Mouse (Mus musculus) cerebellum, adult (tissue): ENCODE results near the gene Atp13a3.
"Not testable (repeated sequence)": the region's sequence is repeated elsewhere in the genome, so short reads cannot be mapped to it uniquely, and the experiment has no call there.

Experiments
- ATAC-seq: cut with Nextera tagmentation; 2 replicates; pipeline ENCODE4 v1.9.2; 2017; ENCODE audit warnings: mild to moderate bottlenecking, moderate library complexity, mixed read lengths; ENCODE audit not compliant: insufficient number of reproducible peaks, low FRiP score, low TSS enrichment

Gene Atp13a3

DNA sequence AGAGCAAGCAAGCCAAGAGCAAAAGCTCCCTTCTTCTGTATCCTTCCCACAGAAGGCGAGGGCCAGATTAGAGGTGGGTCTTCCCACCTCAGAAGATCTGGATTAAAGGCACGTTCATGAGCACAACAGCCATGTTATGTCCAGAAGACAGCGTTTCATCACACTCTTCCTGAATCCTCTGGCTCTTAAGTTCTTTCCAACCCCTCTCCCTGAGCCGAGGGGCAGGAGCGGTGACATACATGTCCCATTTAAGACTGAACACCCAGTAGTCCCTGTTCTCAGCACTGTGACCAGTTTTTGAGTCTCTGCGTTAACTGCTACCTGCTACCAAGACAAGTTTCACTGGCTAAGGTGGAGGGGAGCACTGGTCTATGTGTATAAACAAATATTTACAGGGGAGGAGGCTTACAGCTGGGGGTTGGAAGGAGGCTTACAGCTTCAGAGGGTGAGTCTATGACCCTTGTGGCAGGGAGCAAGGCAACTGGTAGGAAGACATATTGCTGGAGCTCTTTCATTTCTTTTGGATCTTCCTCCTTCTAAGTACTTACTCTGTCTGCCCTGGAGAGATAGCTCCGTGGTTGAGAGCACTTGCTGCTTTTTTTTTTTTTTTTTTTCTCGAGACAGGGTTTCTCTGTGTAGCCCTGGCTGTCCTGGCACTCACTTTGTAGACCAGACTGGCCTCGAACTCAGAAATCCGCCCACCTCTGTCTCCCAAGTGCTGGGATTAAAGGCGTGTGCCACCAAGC lies at the start of gene Atp13a3:
Gene Atp13a3, minus strand, starts transcription at position 51 of the 746 bp plus-strand sequence.
- no peak for ATAC-seq

DNA sequence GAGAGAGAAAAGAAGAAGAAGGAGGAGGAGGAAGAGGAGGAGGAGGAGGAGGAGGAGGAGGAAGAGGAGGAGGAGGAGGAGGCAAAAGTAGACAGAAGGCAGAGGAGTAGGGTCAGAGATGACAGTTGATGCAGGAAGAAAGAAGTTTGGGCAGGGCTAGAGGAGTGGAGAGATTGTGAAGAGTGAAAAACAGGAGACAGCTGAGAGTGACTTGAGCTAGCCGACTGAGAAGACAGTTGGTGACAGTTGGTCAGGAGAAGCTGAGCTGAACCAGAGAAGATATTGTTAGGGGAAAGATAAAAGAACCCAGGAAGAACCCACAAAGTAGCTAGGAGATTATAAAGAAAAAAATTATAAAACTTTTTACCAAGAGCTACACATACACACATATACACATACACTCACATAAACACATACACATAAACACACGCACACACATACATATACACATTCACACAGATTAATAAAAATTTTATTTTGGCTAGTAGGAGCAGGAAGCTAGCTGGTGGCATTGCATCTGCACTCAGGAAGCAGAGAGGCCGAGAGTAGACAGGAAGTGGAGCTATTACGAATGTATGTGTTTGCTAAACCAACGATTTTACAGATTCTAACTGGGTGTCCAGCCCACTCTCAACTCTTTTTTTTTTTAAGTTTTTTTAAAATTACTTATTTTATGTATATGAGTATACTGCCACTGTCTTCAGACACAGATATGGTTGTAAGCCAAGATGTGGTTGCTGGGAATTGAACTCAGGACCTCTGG lies 47.6 kb upstream of the Atp13a3 start:
- ATAC-seq = no peak

DNA sequence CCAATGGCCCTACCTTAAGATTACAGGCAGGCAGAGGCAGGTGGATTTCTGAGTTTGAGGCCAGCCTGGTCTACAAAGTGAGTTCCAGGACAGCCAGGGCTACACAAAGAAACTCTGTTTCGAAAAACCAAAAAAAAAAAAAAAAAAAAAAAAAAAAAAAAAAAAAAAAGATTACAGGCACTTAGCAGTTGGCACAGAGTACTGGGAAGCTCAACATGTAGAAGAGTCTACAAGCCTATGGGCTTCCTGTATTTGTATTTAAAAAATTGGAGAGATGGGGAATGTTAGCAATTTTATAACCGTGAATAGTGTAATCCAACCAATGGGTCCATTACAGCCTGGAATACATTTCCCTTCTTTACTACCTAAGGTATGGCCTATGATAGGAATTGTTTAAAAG lies 45.4 kb upstream of the Atp13a3 start:
- not testable (repeated sequence) for ATAC-seq

DNA sequence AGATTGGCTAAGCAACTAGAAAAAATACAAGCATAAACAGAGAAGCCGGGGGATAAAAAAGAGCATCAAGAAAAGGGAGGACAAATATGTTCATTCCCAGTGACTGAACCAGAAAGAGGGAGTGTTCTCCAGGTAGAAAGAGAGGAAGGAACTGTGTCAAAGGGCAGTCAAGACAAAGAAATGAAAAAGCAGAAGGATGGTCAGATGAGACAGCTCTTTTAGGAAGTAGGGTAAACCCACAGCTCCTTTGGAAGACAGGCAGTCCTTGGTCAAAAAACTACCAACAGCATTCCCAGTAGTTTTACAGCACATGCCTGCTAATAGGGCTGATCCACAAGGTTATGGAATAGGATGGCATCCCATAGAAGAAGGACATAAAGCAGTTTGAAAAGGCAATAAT lies 43.2 kb upstream of the Atp13a3 start:
- ATAC-seq = no peak

DNA sequence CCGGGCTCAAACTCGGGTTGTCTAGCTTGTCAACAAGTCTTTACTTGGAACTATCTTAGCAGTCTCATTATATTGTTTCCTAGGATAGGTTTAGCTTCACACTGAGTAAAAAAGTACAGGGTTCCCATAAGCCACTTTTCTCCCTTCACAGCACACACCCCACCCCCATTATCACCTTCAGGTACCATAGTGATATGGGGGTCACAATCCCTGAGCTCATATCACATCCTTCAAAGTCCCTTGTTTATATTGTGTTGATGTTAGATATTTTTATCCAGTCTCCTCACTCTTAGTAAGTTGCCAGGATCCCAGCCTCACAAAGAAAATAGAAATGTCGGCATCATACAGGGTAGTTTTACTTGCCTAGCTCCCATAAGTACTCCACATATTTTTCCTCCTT lies 42.4 kb upstream of the Atp13a3 start:
- no peak for ATAC-seq

DNA sequence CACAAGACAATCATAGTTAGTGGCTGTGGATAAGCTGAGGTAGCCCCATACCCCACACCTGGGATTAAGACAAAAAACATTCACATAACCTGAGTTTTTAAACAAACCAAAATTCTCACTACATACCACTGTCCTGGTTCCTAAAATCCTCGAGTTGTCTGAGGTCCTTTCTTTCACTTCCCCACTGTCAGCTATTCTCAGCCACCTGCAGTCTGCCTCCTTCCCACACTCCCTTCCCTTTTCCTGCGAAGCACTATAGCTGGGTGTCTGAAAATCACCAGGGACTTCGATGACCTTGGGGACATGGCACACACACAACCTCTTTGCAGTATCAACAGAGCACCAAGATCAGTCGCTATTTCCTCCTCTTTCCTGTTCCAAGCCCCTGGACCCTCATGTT lies 41.9 kb upstream of the Atp13a3 start:
- no peak for ATAC-seq

DNA sequence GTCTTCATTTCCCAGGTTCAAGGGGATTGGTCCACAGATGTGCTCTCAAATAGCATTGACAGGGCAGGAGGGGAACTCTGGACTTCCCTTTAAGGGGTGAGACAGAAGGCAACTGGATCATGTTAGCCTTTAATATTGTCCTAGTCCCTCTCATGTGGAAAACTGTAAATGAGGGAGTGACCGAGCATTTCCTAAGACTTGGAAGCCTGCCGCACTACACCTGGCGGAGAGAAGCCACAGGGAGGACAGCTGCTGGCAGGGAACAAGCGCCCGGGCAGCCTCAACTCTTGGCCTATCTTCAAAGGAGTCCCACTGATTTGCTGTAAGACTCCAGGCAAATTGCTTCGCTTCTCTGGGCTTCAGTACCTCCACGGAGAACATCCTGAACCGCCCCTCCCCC lies 37.6 kb upstream of the Atp13a3 start:
- no peak for ATAC-seq

DNA sequence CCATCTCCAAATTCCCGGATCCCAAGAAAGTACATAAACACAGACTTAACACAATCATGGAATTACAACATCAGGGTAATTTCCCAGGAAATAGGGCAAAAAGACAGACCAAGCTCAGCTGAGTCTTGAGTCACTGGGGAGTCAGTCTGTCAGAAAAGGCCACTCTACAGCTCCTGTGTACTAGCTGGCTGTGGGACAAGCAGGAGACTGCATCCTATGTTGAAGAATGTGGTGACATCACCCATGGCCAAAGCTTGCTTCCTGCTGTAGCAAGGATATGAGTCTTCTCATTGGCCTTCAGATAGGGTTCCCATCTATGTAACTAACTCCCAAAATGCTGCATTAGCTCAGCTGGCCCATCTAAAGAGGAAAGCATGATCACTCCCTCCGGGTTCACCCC lies 36.7 kb upstream of the Atp13a3 start:
- no peak for ATAC-seq

DNA sequence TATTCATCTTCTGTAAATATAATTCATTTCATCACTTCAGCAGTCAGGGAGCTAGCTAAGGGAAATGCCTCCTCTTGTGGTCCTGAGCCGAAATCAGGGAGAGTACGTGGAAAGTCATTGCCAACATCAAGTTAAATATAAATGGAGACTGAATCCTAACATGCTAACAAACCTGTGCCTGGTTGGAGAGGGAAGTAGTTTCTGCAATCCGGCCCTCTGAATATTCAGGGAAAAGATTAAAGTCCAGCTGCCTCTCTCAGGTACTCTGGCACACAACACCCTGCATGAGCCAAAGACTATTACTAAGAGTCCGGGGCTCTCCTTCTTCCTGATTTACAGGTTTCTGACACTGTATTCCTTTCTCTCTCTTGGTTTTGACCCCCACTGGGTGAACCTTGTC lies 35.6 kb upstream of the Atp13a3 start:
- ATAC-seq = no peak

DNA sequence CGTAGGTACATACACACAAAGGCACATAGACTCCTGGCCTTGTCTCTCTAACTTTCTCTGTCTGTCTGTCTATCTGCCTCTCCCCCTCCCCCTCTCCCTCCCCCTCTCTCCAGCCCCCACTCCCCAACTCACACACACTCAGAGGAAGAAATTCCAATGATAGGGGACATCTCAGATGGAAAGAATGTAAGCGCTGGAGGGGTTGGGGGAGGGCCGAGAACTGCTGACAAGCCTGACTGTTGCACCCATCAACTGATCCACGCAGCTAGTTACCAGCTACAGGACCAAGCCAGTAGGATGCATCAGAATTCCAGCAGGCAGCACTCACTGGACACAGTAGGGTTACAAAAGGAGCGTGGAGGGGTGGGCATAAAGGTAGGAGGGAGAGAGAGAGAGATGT lies 34.1 kb upstream of the Atp13a3 start:
- ATAC-seq = no peak

DNA sequence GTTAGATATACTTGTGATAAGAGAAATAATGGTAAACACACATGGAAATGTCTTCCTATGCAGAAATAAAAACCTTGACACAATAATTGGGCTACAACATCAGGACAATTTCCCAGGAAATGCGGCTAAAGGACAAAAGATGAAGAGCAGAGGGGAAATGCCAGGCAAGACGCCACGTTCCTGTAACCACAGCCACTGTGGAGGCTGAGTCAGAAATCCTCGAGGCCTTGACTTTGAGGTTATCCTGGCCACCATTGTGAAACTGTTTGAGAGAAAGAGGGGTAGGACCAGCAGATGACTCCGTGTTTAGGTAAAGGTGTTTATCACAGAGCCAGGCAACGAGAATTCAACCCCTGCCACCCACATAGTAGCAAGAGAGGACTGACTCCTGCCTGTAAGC lies 33.6 kb upstream of the Atp13a3 start:
- ATAC-seq = no peak

DNA sequence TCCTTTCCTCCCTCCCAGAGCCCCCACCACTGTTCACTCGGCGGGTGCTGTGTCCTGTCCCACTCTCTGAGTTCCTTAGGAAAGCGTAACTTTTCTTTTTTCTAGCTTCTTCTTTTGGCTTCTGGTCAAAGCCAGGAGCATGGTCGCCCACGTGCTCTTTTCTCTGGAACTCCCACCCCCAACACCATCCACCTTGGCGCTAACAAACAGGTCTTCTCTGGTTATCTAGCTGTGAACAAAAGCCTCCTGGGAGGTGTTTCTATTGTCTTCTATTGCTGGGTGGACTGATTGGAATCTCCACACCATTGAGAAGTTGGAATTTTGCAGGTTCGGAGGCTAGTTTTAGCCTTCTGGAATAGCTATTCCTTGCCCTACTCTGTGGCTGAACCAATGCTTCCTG lies 30.5 kb upstream of the Atp13a3 start:
- no peak for ATAC-seq

DNA sequence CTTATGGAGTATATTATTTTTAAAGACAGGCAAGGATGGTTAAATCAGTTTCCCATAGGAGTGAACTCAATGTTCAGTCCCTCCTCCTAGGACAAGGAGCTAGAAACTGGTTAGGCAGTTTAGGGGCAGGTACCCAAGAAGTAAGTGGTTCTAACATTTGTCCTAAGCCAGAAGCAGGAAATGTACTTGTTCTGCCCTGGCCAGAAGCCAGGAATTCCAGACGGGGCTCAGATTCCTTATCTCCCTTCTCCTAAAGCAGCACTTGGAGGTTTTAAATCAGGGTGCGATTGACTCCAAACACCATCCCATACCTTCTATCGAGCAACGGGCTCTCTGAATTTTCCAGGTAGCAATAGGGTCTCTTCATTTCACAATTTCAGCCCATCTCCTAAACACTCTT lies 29.6 kb upstream of the Atp13a3 start:
- no peak for ATAC-seq

DNA sequence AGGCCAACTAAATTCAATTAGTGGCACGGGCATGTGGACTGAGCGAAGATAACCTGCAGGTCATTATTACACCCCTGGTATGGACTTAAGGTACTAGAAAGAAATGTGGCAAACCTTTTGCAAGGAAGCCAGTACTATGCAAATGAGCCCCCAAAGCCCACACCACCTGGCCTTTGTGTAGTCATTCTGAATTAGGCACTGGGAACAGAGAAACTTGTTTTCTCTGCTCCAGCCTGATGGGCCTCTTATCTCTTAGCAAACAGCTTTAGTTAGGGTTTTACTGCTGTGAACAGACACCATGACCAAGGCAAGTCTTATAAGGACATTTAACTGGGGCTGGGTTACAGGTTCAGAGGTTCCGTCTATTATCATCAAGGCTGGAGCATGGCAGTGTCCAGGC lies 27.4 kb upstream of the Atp13a3 start:
- no peak for ATAC-seq

DNA sequence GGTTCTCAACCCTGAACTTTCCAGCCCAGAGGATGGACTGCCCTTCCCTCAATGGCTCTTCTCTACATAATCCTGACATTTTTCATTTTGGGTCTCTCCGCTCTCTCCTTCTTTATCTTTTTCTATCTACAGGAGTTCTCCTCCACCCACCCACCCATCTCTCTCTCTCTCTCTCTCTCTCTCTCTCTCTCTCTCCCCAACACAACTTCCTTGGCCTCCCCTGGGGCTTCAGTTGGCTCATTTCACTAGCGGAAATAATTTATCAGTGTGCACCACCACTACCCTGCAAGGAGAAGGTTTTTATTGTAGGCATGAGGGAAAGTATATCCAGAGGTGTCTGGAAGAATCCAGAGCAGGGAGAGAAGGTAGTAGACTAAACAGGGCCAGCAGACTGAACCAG lies 26.3 kb upstream of the Atp13a3 start:
- ATAC-seq = no peak

DNA sequence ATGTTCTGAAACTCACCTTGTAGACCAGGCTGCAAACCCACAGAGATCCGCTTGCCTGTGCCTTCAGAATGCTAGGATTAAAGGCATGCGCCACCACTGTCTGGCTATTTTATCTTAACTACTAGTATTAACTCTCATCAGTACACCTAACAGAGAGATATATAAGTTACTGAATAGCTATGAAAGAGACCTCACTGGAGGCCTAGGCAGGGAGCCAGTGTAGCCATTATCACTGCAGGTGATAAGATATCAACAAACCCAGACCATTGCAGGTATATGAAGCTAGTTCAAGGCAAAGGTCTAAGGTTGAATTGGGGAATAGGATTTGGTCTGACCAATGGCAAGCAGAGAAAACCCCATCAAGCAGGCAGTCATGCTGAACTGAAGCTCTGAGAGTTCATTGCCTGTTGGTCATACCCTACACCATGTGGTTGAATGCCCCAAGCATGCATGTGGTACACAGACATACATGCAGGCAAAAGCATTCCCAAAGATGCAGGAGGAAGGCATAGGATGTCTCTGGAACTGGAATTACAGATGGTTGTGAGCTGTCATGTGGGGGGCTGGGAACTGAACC lies 24.8 kb upstream of the Atp13a3 start:
- no peak for ATAC-seq

DNA sequence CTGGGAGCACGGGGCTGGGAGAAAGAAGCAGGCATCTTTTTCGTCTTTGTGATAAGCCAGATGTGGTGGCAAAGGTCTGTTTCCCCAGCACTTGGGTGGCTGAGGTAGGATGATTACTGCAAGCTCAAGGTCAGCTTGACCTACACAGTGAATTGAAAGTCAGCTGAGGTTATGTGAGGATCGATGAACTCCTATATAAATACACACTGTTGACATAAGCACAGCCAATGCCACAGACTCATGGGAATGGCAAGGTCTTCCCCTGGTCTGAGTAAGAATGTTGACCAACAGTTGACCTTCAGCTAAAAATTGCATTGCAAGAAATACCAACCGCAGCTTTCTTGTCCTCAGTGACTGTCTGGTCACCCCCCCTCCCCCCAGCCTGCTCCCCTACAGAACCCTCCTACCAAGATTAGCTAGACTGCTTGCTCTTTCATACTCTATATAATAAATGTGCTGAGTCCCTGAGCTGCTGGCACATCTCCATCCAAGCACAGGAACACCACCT lies 23.0 kb upstream of the Atp13a3 start:
- ATAC-seq = no peak

DNA sequence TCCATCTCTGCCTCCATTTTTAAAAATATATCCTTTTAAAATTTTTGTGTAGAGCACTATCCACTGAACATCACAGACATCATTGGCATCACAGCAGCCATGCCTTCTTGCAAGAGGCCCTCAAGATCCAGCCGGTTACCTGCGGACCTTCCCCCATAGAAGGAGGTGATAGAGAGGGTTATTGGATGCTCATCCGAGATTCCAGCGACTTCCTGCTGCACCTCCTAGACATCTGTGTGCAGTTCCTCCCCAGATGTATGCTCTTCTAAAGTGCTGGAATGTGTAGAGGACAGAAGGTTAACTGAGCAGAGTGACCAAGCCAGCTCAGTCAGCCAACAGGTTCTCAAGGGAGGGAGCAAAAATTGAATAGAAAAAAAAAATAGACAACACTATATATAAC lies 21.7 kb upstream of the Atp13a3 start:
- no peak for ATAC-seq

DNA sequence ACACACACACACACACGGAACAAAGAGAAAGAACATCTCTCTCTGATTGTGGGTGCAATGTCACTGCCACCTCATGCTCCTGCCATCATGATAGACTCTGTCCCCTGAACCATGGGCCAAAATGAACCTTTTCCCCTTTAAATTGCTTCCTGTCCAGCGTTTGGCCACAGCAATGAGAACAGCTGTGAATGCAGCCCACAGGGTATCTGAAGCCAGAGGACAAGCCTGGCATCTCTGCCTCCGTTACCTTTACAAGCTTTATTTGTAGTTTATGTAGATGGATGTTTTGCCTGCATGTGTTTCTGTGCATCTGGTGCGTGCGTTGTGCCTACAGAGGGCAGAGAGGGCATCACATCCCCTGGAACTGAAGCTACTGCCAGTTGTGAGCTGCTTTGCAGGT lies 21.2 kb upstream of the Atp13a3 start:
- ATAC-seq = no peak

DNA sequence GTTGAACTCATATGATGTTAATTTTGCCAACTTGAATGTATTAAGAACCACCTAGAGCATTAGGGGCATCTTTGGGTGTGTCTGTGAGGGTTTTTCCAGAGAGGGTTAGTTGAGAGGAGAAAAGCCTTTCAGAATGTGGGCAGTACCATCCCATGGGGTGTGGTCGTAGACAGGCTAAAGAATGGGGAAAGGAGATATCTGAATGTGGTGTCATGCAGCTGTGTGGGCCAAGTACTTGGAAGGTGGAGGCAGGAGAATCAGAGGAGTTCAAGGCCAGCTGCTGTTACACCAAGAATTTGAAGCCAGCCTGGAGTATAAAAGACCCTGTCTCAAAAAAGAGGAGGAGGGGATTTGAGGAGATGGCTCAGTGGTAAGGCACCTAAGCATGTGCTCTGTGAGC lies 20.2 kb upstream of the Atp13a3 start:
- ATAC-seq = no peak

DNA sequence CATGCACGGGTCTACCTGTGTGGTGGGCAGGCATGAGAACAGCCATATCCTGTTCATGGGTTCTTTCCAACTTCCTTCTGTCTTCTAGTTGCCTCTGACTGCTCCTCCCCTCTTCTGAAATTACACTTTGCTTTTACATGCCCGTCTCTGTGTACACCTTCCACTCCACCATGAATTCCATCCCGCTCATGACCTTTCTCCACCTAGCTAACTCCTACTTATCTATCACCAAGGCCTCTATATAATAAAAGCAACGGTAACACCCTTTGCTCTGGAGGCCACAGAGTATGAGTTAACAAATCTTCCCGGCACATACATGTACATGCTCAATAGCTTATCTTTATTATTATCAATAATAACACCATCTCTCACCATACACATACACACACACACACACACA lies 18.3 kb upstream of the Atp13a3 start:
- ATAC-seq = no peak

DNA sequence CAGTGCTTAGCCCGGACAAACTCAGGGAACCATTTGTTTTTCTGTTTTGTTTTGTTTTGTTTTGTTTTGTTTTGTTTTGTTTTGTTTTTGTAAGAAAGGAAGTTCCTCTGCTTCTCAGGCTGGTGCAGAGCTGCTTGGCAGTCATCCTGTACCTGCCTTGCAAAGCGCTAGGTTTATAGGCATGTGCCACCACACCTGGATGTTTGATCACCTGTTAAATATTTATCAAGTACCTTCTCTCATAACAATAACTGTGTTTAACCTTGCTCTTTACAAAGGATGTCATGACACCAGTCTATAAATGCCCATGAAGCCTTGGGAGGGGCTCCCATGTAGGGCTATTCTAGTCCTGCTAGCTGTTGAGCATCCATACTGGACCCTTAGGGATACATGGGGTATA lies 10.9 kb upstream of the Atp13a3 start:
- no peak for ATAC-seq
